Mouse (Mus musculus) heart, adult 2 months (tissue): Measurements from ENCODE around the gene Prkcq.

Experiments used
- CTCF ChIP-seq: fragments of 200-600 bp; IDR thresholded peaks from 2 replicates; pipeline ENCODE4 v1.8.1; 2022; ENCODE audit warnings: antibody characterized with exemption, mild to moderate bottlenecking, moderate library complexity
- POLR2A ChIP-seq: fragments of 200-500 bp; IDR thresholded peaks from 2 replicates; pipeline ENCODE4 v1.6.1; 2011; ENCODE audit warnings: mild to moderate bottlenecking, low read depth, low read length, control low read depth; ENCODE audit not compliant: insufficient read depth

GRCm38 (mm10) chr2:11187166-11187565 is 15.3 kb downstream of the Prkcq start:
- TF ChIP-seq CTCF, result no peak
- no peak for TF ChIP-seq POLR2A
